Mouse (Mus musculus): ENCODE measurements at regions not wholly inside any gene's neighbourhood (a gene's known extent, or its start where the extent isn't known, plus 50 kb on each side); places are given as distances from the start of the nearest gene placed in this dataset.

DNA sequence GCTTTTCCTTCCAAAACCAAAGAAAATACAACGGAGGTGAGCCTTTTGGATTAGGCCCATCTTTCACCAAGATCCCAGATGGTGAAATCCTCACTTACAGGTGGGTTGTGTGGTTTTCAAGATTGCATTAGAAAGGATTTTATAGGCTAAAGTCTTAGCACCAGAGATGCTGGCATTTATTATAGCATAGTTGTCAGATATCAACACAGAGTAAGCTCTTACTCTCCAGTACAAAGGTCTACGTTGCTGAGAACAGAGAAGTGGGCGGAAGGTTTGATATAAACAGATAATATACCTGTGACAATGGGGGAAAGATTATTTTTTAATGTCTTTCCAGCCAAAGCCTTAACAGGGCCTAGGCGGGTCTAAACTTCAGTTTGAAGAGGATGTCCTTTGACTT, 57.4 kb upstream of the Cyp1b1 start:
- Histone ChIP-seq H3K4me3 (replicated peaks) (no peak overlapping the region), H3K36me3 (no peaks in the 10 kb centered on the region), H3K9me3 (replicated peaks) (no peaks in the 10 kb centered on the region), H3K4me2 (no peak overlapping the region), H3K27ac (replicated peaks) (no peak overlapping the region), H3K9ac (replicated peaks) (no peak overlapping the region), H3K4me1 (peaks cover 7% of the 10 kb centered on the region; the same call in 1 of the 2 replicates), H3K27me3 (replicated peaks) (no peaks in the 10 kb centered on the region)
- 70% methylated on average over 4 of the region's 4 CpGs for WGBS
- no peak for ATAC-seq (ENCODE audit: low FRiP score)

DNA sequence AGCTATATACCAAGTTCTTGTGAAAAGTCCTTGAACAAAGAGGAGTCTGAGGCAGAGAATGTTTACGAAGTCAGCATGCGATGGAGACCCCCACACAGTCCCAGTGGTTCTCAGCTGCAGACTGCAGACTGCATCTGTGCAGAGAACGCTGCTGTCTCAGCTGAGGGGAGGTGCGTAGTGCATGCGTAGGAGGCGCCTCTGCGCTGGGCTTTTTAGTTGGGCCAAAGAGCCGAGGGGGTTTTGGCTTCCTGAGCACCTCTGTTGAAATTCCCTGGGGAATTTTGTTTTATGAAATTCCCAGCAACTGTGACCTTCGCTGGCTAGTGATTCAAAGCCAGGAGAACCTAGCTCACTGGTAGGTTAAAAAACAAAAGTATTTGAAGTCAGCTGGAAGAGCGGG, 56.9 kb upstream of the Cyp1b1 start:
- no peak overlapping the region for H3K9ac ChIP-seq (replicated peaks)
- no peak for ATAC-seq (ENCODE audit: low FRiP score)
- no peak overlapping the region for H3K27ac ChIP-seq (replicated peaks)
- H3K4me1 ChIP-seq: peaks cover 7% of the 10 kb centered on the region; the same call in 1 of the 2 replicates
- peak overlapping the region; percentile 21; the same call in 1 of the 2 replicates for H3K4me2 ChIP-seq
- no peak overlapping the region for H3K4me3 ChIP-seq (replicated peaks)
- H3K9me3 ChIP-seq (replicated peaks): no peaks in the 10 kb centered on the region
- H3K36me3 ChIP-seq: no peaks in the 10 kb centered on the region
- 22% methylated on average over 10 of the region's 10 CpGs for WGBS
- no peaks in the 10 kb centered on the region for H3K27me3 ChIP-seq (replicated peaks)

DNA sequence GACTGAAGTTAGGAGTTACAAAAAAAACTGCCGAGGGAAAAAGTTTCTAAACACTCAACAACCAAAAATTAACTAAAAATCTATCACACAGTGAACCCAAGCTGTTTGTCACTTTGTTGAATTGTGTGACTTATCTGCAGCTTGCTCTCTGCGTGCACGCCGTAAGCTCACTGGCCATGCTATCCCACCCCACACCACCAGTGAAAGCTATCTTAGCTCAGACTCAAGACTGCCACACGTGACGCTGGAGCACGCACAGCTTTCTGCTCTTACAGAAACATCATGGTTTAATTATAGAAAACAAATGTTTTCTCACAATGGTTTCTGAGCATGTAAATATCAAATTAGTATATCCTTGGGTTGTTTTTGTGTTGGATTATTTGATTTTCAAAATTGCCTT, 56.0 kb upstream of the Cyp1b1 start:
- Histone ChIP-seq H3K4me3 (replicated peaks) (no peak overlapping the region), H3K27ac (replicated peaks) (no peak overlapping the region), H3K4me1 (peaks cover 7% of the 10 kb centered on the region; the same call in 1 of the 2 replicates), H3K36me3 (no peaks in the 10 kb centered on the region), H3K9me3 (replicated peaks) (no peaks in the 10 kb centered on the region), H3K27me3 (replicated peaks) (no peaks in the 10 kb centered on the region), H3K4me2 (no peak overlapping the region), H3K9ac (replicated peaks) (no peak overlapping the region)
- 79% methylated on average over 7 of the region's 7 CpGs for WGBS
- ATAC-seq (ENCODE audit: low FRiP score): no peak

DNA sequence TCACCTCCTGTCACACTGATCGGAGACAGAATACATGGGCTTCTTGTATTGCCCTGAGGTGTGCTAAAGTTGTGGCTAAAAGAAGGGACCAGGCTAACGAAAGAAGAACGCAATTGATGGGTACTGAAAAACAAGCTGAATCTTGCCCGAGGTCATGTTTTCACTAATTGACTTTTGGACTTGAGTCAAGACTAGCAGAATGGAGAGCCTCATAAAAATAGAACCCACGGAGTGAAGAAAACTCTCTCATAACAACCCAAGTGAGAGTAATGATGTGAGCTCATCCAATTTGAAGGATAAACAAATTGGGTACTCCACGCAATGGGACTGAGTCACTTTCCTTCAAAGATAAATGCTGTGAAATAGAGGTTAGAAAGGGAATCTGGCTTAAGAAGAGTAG, 55.0 kb upstream of the Cyp1b1 start:
- Histone ChIP-seq H3K4me2 (no peak overlapping the region), H3K9me3 (replicated peaks) (no peaks in the 10 kb centered on the region), H3K4me3 (replicated peaks) (no peak overlapping the region), H3K4me1 (peaks cover 7% of the 10 kb centered on the region; the same call in 1 of the 2 replicates), H3K27ac (replicated peaks) (no peak overlapping the region), H3K9ac (replicated peaks) (no peak overlapping the region), H3K36me3 (no peaks in the 10 kb centered on the region), H3K27me3 (replicated peaks) (no peaks in the 10 kb centered on the region)
- 65% methylated on average over 6 of the region's 6 CpGs for WGBS
- no peak for ATAC-seq (ENCODE audit: low FRiP score)

DNA sequence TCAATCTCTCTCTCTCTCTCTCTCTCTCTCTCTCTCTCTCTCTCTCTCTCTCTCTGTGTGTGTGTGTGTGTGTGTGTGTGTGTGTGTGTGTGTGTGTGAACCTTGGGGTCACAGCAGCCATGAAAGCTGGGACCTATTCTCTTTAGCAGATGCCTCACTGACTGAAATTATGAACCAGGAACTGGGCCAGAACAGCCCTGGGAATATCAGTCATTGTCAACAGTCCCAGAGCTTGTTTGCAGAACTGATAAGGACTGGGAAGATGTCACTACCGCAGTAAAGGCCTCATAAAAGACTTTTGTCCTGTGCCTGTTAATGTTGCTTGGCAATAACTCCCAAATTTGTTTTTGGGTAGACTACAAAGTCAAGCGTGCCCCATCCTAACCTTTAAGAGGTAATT, 53.2 kb upstream of the Cyp1b1 start:
- peaks cover 7% of the 10 kb centered on the region; the same call in 1 of the 2 replicates for H3K4me1 ChIP-seq
- no peak overlapping the region for H3K27ac ChIP-seq (replicated peaks)
- no peak for ATAC-seq (ENCODE audit: low FRiP score)
- no peak overlapping the region for H3K4me3 ChIP-seq (replicated peaks)
- no peaks in the 10 kb centered on the region for H3K36me3 ChIP-seq
- H3K9me3 ChIP-seq (replicated peaks): no peaks in the 10 kb centered on the region
- WGBS: 64% methylated on average over 2 of the region's 2 CpGs
- no peak overlapping the region for H3K4me2 ChIP-seq
- no peaks in the 10 kb centered on the region for H3K27me3 ChIP-seq (replicated peaks)
- H3K9ac ChIP-seq (replicated peaks): no peak overlapping the region

DNA sequence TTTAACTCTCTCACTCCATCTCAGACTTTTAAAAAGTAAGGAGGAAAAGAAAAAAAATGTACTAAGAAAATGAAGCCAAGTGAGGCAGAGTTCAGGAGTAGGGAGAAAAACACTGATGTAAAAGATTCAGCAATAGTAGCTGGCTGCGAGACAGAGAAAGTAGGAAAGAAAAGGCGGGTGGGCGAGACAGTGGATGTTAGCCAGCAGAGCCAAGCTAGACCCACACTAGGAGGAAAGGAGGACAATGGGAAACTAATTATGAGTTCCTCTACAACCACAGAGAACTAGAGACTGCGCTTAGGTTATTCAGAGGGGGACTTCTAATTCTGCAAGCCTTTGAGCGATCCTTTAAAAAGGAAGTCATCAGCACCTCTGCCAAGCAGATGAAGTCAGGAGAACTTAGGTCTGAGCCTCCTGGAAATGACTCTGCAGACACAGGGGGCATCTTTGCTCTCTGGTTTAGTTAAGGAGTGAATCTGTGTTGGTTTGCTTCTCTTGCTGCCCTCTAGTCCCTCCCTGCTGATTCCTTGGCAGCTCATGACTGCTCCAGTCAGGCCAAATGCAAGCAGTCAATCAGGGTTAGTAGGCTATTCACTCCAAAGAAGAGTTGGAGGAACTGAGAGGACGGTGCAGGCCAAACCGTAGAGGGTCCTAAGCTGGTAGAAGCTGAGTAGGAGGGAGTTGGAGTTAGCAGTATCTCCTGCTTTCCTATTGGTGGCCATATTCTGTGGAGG, 50.4 kb upstream of the Cyp1b1 start:
- H3K9me3 ChIP-seq (replicated peaks): no peaks in the 10 kb centered on the region
- no peaks in the 10 kb centered on the region for H3K36me3 ChIP-seq
- 82% methylated on average over 7 of the region's 7 CpGs for WGBS
- H3K27ac ChIP-seq (replicated peaks): 0 out of 2 replicates have a peak overlapping the region, but pooled peaks have one; percentile 28
- no peaks in the 10 kb centered on the region for H3K27me3 ChIP-seq (replicated peaks)
- ATAC-seq (ENCODE audit: low FRiP score): peak; percentile 57; the same call in 1 of the 2 replicates
- H3K4me3 ChIP-seq (replicated peaks): no peak overlapping the region
- no peaks in the 10 kb centered on the region for H3K4me1 ChIP-seq
- no peak overlapping the region for H3K9ac ChIP-seq (replicated peaks)
- H3K4me2 ChIP-seq: no peak overlapping the region
